Mouse (Mus musculus) liver, embryonic 14.5 days (tissue): Measurements from ENCODE around the gene Pop4. TPM values are rescaled to one million over a fixed set of nuclear protein-coding genes. Genes with fewer than 3 reads are reported as not detected.

ENCODE experiments used
- ATAC-seq: fragments of 200-750 bp; cut with Nextera tagmentation; 2 replicates; pipeline ENCODE4 v1.8.0; 2017; ENCODE audit warnings: moderate number of reproducible peaks, mild to moderate bottlenecking, moderate library complexity; ENCODE audit not compliant: insufficient read depth
- DNase-seq, 3 experiments: peaks; one replicate each; pipeline ENCODE4 v3.0.0-alpha.2; 2012 to 2013; ENCODE audit warnings: low read depth in 3 of 3, low spot score in 3 of 3
- H3K27ac ChIP-seq: fragments of 300-500 bp; sonication (generic); 2 replicates; pipeline ENCODE4 v1.5.1; 2014; ENCODE audit warnings: moderate library complexity, mild to moderate bottlenecking, control low read depth, inconsistent platforms
- H3K27me3 ChIP-seq: fragments of 300-500 bp; sonication (generic); 2 replicates; pipeline ENCODE4 v1.6.1; 2014; ENCODE audit warnings: mild to moderate bottlenecking, low read length, moderate library complexity; ENCODE audit not compliant: control insufficient read depth, insufficient read depth
- H3K36me3 ChIP-seq: fragments of 300-500 bp; sonication (generic); replicated peaks from 2 replicates; pipeline ENCODE4 v1.6.1; 2014; ENCODE audit warnings: low read depth; ENCODE audit not compliant: control insufficient read depth, insufficient read depth
- H3K4me1 ChIP-seq, 2 experiments: fragments of 200-500 bp in 1 of 2; fragments of 300-500 bp in 1 of 2; sonication (generic) in 1 of 2; replicated peaks; 2 replicates each; pipeline ENCODE4 v1.6.1; 2012 to 2014; ENCODE audit warnings: antibody characterized with exemption in 1 of 2, inconsistent platforms in 1 of 2, low read length in 1 of 2; ENCODE audit not compliant: control insufficient read depth in 2 of 2, insufficient read depth in 2 of 2
- H3K4me2 ChIP-seq: fragments of 300-500 bp; sonication (generic); 2 replicates; pipeline ENCODE4 v1.6.1; 2014; ENCODE audit warnings: low read depth, mild to moderate bottlenecking, control low read depth, moderate library complexity
- H3K4me3 ChIP-seq, 2 experiments: fragments of 200-500 bp in 1 of 2; fragments of 300-500 bp in 1 of 2; sonication (generic) in 1 of 2; 2 replicates each; pipeline ENCODE4 v1.5.1; 2012 to 2014; ENCODE audit warnings: low read depth in 2 of 2, low read length in 2 of 2, mild to moderate bottlenecking in 2 of 2, control low read depth in 1 of 2, inconsistent platforms in 1 of 2, moderate library complexity in 1 of 2; ENCODE audit not compliant: insufficient read depth in 1 of 2
- H3K9ac ChIP-seq: fragments of 300-500 bp; sonication (generic); replicated peaks from 2 replicates; pipeline ENCODE4 v1.6.1; 2014; ENCODE audit warnings: mild to moderate bottlenecking, control low read depth, moderate library complexity
- H3K9me3 ChIP-seq: fragments of 300-500 bp; sonication (generic); 2 replicates; pipeline ENCODE4 v1.6.1; 2016; ENCODE audit warnings: low read length, mixed read lengths; ENCODE audit not compliant: control insufficient read depth
- CTCF ChIP-seq: IDR thresholded peaks from 2 replicates; pipeline ENCODE4 v1.5.1; 2016; ENCODE audit warnings: antibody characterized with exemption, low read depth, control low read depth
- EP300 ChIP-seq: IDR thresholded peaks from 2 replicates; pipeline ENCODE4 v1.6.1; 2016; ENCODE audit warnings: antibody characterized with exemption, low read depth
- WGBS: fragments of 180-500 bp; shearing (Covaris S2); extraction: QIAGEN DNeasy Blood & Tissue Kit; methylation state at CpG from one replicate; pipeline ENCODE4 v1.1.7; 2014; ENCODE audit not compliant: insufficient replicate concordance; 5-methylcytosine and 5-hydroxymethylcytosine counted together
- polyA plus RNA-seq, 2 experiments: library from polyadenylated mRNA; depleted of rRNA in 1 of 2; stranded (reverse) in 1 of 2; unstranded in 1 of 2; fragments of >200 nt; fragmentation: Nextera tagmentation in 1 of 2; extraction: Ambion mirVana in 1 of 2; gene quantifications; 2 replicates each; pipeline versions ENCODE4 v1.2.1 to v1.2.3; 2012 to 2014

Gene Pop4
- polyA plus RNA-seq, 2 experiments, result 8.5 to 14.2 TPM

GRCm38 (mm10) chr7:38220866-38221265, 50.4 kb downstream of the Pop4 start:
- 73% methylated on average over 7 of the region's 7 CpGs for WGBS
- H3K27me3 ChIP-seq, result no peaks in the 10 kb centered on the region
- ATAC-seq (no peak), DNase-seq (no peak)
- H3K9ac ChIP-seq, result no peak overlapping the region
- H3K9me3 ChIP-seq, result no peaks in the 10 kb centered on the region
- no peak overlapping the region for H3K27ac ChIP-seq
- 0 out of 4 replicates have a peak, but pooled peaks cover 0 to 3% of the 10 kb centered on the region in 2 experiments for H3K4me1 ChIP-seq
- H3K4me3 ChIP-seq, result no peak overlapping the region
- no peaks in the 10 kb centered on the region for H3K36me3 ChIP-seq
- H3K4me2 ChIP-seq, result no peak overlapping the region
- no peak for TF ChIP-seq CTCF
- TF ChIP-seq EP300, result no peak

- no peak for ATAC-seq
- H3K27ac ChIP-seq, result no peak overlapping the region
- H3K4me2 ChIP-seq, result no peak overlapping the region
- TF ChIP-seq CTCF (no peak), EP300 (no peak)
- no peaks in the 10 kb centered on the region for H3K36me3 ChIP-seq
- no peak overlapping the region for H3K9ac ChIP-seq
- H3K27me3 ChIP-seq, result no peaks in the 10 kb centered on the region
- no peaks in the 10 kb centered on the region for H3K9me3 ChIP-seq
- no peaks in the 10 kb centered on the region for H3K4me1 ChIP-seq
- H3K4me3 ChIP-seq, result no peak overlapping the region
- 74% methylated on average over 4 of the region's 4 CpGs for WGBS
- DNase-seq, result no peak
These were observed 51.7 kb downstream of the Pop4 start for GRCm38 (mm10) chr7:38219526-38219925.

- Histone ChIP-seq H3K27ac (no peak overlapping the region), H3K27me3 (no peaks in the 10 kb centered on the region), H3K9me3 (no peaks in the 10 kb centered on the region), H3K4me1 (no peaks in the 10 kb centered on the region), H3K36me3 (no peaks in the 10 kb centered on the region), H3K9ac (no peak overlapping the region), H3K4me2 (no peak overlapping the region), H3K4me3 (no peak overlapping the region)
- DNase-seq, result no peak
- TF ChIP-seq EP300 (no peak), CTCF (no peak)
- no peak for ATAC-seq
- 44% methylated on average over 8 of the region's 8 CpGs for WGBS
These were observed 52.4 kb downstream of the Pop4 start for GRCm38 (mm10) chr7:38218631-38219367.

GRCm38 (mm10) chr7:38217417-38218171, 53.6 kb downstream of the Pop4 start:
- Histone ChIP-seq H3K9me3 (no peaks in the 10 kb centered on the region), H3K9ac (no peak overlapping the region), H3K4me3 (no peak overlapping the region), H3K36me3 (no peaks in the 10 kb centered on the region), H3K4me1 (no peaks in the 10 kb centered on the region), H3K27me3 (no peaks in the 10 kb centered on the region), H3K4me2 (no peak overlapping the region), H3K27ac (no peak overlapping the region)
- 54% methylated on average over 5 of the region's 5 CpGs for WGBS
- TF ChIP-seq CTCF (no peak), EP300 (no peak)
- ATAC-seq (no peak), DNase-seq (no peak)

GRCm38 (mm10) chr7:38215697-38216096, 55.5 kb downstream of the Pop4 start:
- H3K9me3 ChIP-seq, result no peaks in the 10 kb centered on the region
- no peak overlapping the region for H3K9ac ChIP-seq
- TF ChIP-seq EP300 (no peak), CTCF (no peak)
- H3K27me3 ChIP-seq, result no peaks in the 10 kb centered on the region
- DNase-seq, result no peak
- H3K4me1 ChIP-seq, result no peaks in the 10 kb centered on the region
- WGBS, result 73% methylated on average over 6 of the region's 6 CpGs
- H3K27ac ChIP-seq, result no peak overlapping the region
- H3K4me3 ChIP-seq, result no peak overlapping the region
- H3K4me2 ChIP-seq, result no peak overlapping the region
- H3K36me3 ChIP-seq, result no peaks in the 10 kb centered on the region
- ATAC-seq, result no peak
